Mouse (Mus musculus) gastrocnemius, postnatal 4 days (tissue): ENCODE data around the gene Cad. TPM values are rescaled to one million over a fixed set of nuclear protein-coding genes. Genes with fewer than 3 reads are reported as not detected.
"Not testable (repeated sequence)": the region's sequence is repeated elsewhere in the genome, so short reads cannot be mapped to it uniquely, and the experiment has no call there.

ENCODE experiments used
- DNase-seq, 2 experiments: peaks; one replicate each; pipeline ENCODE4 v3.0.0; 2021 to 2022; ENCODE audit warnings: low spot score in 2 of 2, mixed read lengths in 2 of 2
- long read RNA-seq, 2 experiments: library from polyadenylated mRNA; stranded (forward); transcript quantifications; one replicate each; pipeline ENCODE4 v2.0.0; 2021
- total RNA-seq, 2 experiments: library from RNA; stranded (reverse); gene quantifications; 2 replicates each; pipeline ENCODE4 v1.2.3; 2021

Cad gene
- total RNA-seq, result 10 to 100 TPM; 40.4 to 41.0 TPM
- long read RNA-seq, experiment 1, full-length matches to known transcripts, result 6 of 29 reads
- long read RNA-seq, experiment 1, partial matches to known transcripts, result 16 of 29 reads
- long read RNA-seq, experiment 1, other reads (novel, unspliced or antisense), result 7 of 29 reads
- long read RNA-seq, experiment 2, full-length matches to known transcripts, result 11 of 40 reads
- long read RNA-seq, experiment 2, partial matches to known transcripts, result 20 of 40 reads
- long read RNA-seq, experiment 2, other reads (novel, unspliced or antisense), result 9 of 40 reads

GRCm38 (mm10) chr5:31054261-31055215 is at the start of gene Cad:
Gene Cad, plus strand, starts transcription at chr5:31054780.
- DNase-seq, result peak; percentile 92 to 96

- no peak for DNase-seq
Observed at GRCm38 (mm10) chr5:31012737-31013136, 41.8 kb upstream of the Cad start.

GRCm38 (mm10) chr5:31015913-31016312 is 38.7 kb upstream of the Cad start:
- DNase-seq, result no peak

- DNase-seq, result not testable (repeated sequence)
Observed at GRCm38 (mm10) chr5:31021790-31022189, 32.8 kb upstream of the Cad start.

GRCm38 (mm10) chr5:31022690-31023089 is 31.9 kb upstream of the Cad start:
- no peak for DNase-seq

- DNase-seq, result no peak
Observed at GRCm38 (mm10) chr5:31023254-31023653, 31.3 kb upstream of the Cad start.

- no peak for DNase-seq
Observed at GRCm38 (mm10) chr5:31024641-31025040, 29.9 kb upstream of the Cad start.

GRCm38 (mm10) chr5:31030926-31031325 is 23.7 kb upstream of the Cad start:
- DNase-seq, result no peak

GRCm38 (mm10) chr5:31031508-31031907 is 23.1 kb upstream of the Cad start:
- DNase-seq, result no peak

- no peak for DNase-seq
Observed at GRCm38 (mm10) chr5:31034669-31035068, 19.9 kb upstream of the Cad start.

GRCm38 (mm10) chr5:31036556-31036955 is 18.0 kb upstream of the Cad start:
- not testable (repeated sequence) for DNase-seq

GRCm38 (mm10) chr5:31038171-31038845 is 16.3 kb upstream of the Cad start:
- no peak for DNase-seq

GRCm38 (mm10) chr5:31046416-31046815 is 8.2 kb upstream of the Cad start:
- DNase-seq, result no peak

- DNase-seq, result no peak
Observed at GRCm38 (mm10) chr5:31047074-31047473, 7.5 kb upstream of the Cad start.

- peak; percentile 98 to 100 for DNase-seq
Observed at GRCm38 (mm10) chr5:31047848-31048762, 6.5 kb upstream of the Cad start, which contains the start of gene Atraid. Gene Atraid, plus strand, starts transcription at chr5:31048312.

GRCm38 (mm10) chr5:31048763-31049641 is 5.6 kb upstream of the Cad start, which contains the start of gene Slc5a6:
Gene Slc5a6, minus strand, starts transcription at chr5:31048924.
- DNase-seq, result peak in 1 of 2 experiments; percentile 32

- no peak for DNase-seq
Observed at GRCm38 (mm10) chr5:31050427-31050826, 4.2 kb upstream of the Cad start.

- not testable (repeated sequence) for DNase-seq
Observed at GRCm38 (mm10) chr5:31053728-31054127, 852 bp upstream of the Cad start.
